Mouse (Mus musculus) midbrain, postnatal 0 days (tissue): ENCODE data around the gene Gpr137c. TPM values are rescaled to one million over a fixed set of nuclear protein-coding genes. Genes with fewer than 3 reads are reported as not detected.
A peak's percentile ranks its signal among the peaks of the same experiment; 100 is the strongest.

ENCODE experiments used
- ATAC-seq: fragments of 200-750 bp; cut with Nextera tagmentation; 2 replicates; pipeline ENCODE4 v1.8.0; 2017; ENCODE audit warnings: moderate number of reproducible peaks, mild to moderate bottlenecking, moderate TSS enrichment, moderate library complexity; ENCODE audit not compliant: low FRiP score
- DNase-seq: peaks from one replicate; pipeline ENCODE4 v3.0.0-alpha.2; 2015; ENCODE audit warnings: low spot score
- H3K27ac ChIP-seq: fragments of 300-500 bp; sonication (generic); 2 replicates; pipeline ENCODE4 v1.5.1; 2014; ENCODE audit warnings: low read depth, mild to moderate bottlenecking, low read length, mixed read lengths
- H3K27me3 ChIP-seq: fragments of 300-500 bp; sonication (generic); 2 replicates; pipeline ENCODE4 v1.6.1; 2014; ENCODE audit warnings: low read length, control low read depth, mixed read lengths; ENCODE audit not compliant: insufficient read depth
- H3K36me3 ChIP-seq: fragments of 300-500 bp; sonication (generic); 2 replicates; pipeline ENCODE4 v1.6.1; 2014; ENCODE audit warnings: low read length, control low read depth, mixed read lengths; ENCODE audit not compliant: insufficient read depth
- H3K4me1 ChIP-seq: fragments of 300-500 bp; sonication (generic); 2 replicates; pipeline ENCODE4 v1.6.1; 2014; ENCODE audit warnings: mild to moderate bottlenecking, control low read depth, antibody characterized with exemption, low read length, mixed read lengths; ENCODE audit not compliant: insufficient read depth
- H3K4me2 ChIP-seq: fragments of 300-500 bp; sonication (generic); 2 replicates; pipeline ENCODE4 v1.6.1; 2014; ENCODE audit warnings: low read depth, mild to moderate bottlenecking, low read length, mixed read lengths; ENCODE audit not compliant: poor library complexity, severe bottlenecking
- H3K4me3 ChIP-seq: fragments of 300-500 bp; sonication (generic); 2 replicates; pipeline ENCODE4 v1.5.1; 2014; ENCODE audit warnings: low read depth, mild to moderate bottlenecking, low read length, moderate library complexity
- H3K9ac ChIP-seq: fragments of 300-500 bp; sonication (generic); replicated peaks from 2 replicates; pipeline ENCODE4 v1.6.1; 2014; ENCODE audit warnings: mild to moderate bottlenecking, low read length, moderate library complexity, mixed read lengths; ENCODE audit not compliant: poor library complexity, severe bottlenecking
- H3K9me3 ChIP-seq: fragments of 300-500 bp; sonication (generic); 2 replicates; pipeline ENCODE4 v1.6.1; 2016; ENCODE audit warnings: low read length, control low read depth
- CTCF ChIP-seq: IDR thresholded peaks from 2 replicates; pipeline ENCODE4 v1.5.1; 2016; ENCODE audit warnings: antibody characterized with exemption, mild to moderate bottlenecking
- WGBS: fragments of 180-500 bp; shearing (Covaris S2); extraction: QIAGEN DNeasy Blood & Tissue Kit; methylation state at CpG from one replicate; pipeline ENCODE4 v1.1.7; 2014; 5-methylcytosine and 5-hydroxymethylcytosine counted together
- polyA plus RNA-seq: library from polyadenylated mRNA; unstranded; fragments of >200 nt; fragmentation: Nextera tagmentation; extraction: Ambion mirVana; gene quantifications from 2 replicates; pipeline ENCODE4 v1.2.1, GENCODE M21; 2015
- total RNA-seq: library from RNA; depleted of rRNA; stranded (reverse); fragments of >200 nt; gene quantifications from 2 replicates; pipeline ENCODE4 v1.2.3, GENCODE M21; 2014; rRNA removed

The Gpr137c gene
- total and polyA plus RNA-seq, 2 experiments from 2014 or later = 15.0 to 57.1 TPM

DNA sequence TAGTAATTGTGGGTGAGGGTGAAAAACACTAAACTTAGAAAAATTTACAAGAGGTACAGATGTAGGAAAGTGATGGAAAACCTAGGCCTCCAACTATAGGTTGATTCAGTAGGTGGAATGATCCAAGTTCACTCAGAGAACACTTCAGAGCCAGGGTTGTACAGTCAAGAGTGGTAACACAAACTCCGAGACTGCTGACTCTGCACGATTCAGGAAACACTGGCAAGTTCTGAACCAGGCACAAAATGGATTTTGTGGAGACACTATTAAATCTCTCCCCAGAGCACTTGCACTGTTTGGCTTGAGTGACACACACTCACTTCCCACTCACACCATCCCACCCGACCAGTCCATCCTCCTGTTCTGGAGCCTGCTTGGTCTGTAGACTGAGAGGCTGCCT is 103.8 kb downstream of the Gpr137c start:
- no peak for TF ChIP-seq CTCF
- DNase-seq (no peak), ATAC-seq (no peak)
- Histone ChIP-seq H3K9me3 (no peaks in the 10 kb centered on the region), H3K4me3 (no peak overlapping the region), H3K36me3 (no peaks in the 10 kb centered on the region), H3K27ac (no peak overlapping the region), H3K4me2 (no peak overlapping the region), H3K27me3 (no peaks in the 10 kb centered on the region), H3K9ac (no peak overlapping the region), H3K4me1 (no peaks in the 10 kb centered on the region)
- 92% methylated on average over 3 of the region's 3 CpGs for WGBS

- Histone ChIP-seq H3K4me1 (no peaks in the 10 kb centered on the region), H3K9me3 (no peaks in the 10 kb centered on the region), H3K27me3 (no peaks in the 10 kb centered on the region), H3K27ac (no peak overlapping the region), H3K36me3 (no peaks in the 10 kb centered on the region), H3K4me2 (no peak overlapping the region), H3K4me3 (no peak overlapping the region), H3K9ac (no peak overlapping the region)
- peak; percentile 79 for DNase-seq
- no peak for ATAC-seq
- no peak for TF ChIP-seq CTCF
These were observed 106.0 kb downstream of the Gpr137c start for GRCm38 (mm10) chr14:45325471-45325870.

- TF ChIP-seq CTCF = no peak
- Histone ChIP-seq H3K9ac (no peak overlapping the region), H3K4me1 (no peaks in the 10 kb centered on the region), H3K4me3 (no peak overlapping the region), H3K36me3 (0 out of 2 replicates have a peak, but pooled peaks cover 5% of the 10 kb centered on the region), H3K27me3 (no peaks in the 10 kb centered on the region), H3K9me3 (no peaks in the 10 kb centered on the region), H3K27ac (no peak overlapping the region), H3K4me2 (no peak overlapping the region)
- ATAC-seq (no peak), DNase-seq (no peak)
- WGBS = 93% methylated on average over 4 of the region's 4 CpGs
These were observed 108.7 kb downstream of the Gpr137c start for GRCm38 (mm10) chr14:45328072-45328713.

GRCm38 (mm10) chr14:45329018-45329588 is 109.6 kb downstream of the Gpr137c start:
- Histone ChIP-seq H3K36me3 (0 out of 2 replicates have a peak, but pooled peaks cover 5% of the 10 kb centered on the region), H3K4me3 (peak overlapping the region; percentile 99), H3K27ac (peak overlapping the region; percentile 64), H3K27me3 (no peaks in the 10 kb centered on the region), H3K4me2 (peak overlapping the region; percentile 47), H3K9me3 (no peaks in the 10 kb centered on the region), H3K9ac (no peak overlapping the region; the same call in 1 of the 2 replicates), H3K4me1 (no peaks in the 10 kb centered on the region)
- 14% methylated on average over 8 of the region's 8 CpGs for WGBS
- TF ChIP-seq CTCF = no peak
- DNase-seq = peak; percentile 53
- peak; percentile 54 for ATAC-seq

DNA sequence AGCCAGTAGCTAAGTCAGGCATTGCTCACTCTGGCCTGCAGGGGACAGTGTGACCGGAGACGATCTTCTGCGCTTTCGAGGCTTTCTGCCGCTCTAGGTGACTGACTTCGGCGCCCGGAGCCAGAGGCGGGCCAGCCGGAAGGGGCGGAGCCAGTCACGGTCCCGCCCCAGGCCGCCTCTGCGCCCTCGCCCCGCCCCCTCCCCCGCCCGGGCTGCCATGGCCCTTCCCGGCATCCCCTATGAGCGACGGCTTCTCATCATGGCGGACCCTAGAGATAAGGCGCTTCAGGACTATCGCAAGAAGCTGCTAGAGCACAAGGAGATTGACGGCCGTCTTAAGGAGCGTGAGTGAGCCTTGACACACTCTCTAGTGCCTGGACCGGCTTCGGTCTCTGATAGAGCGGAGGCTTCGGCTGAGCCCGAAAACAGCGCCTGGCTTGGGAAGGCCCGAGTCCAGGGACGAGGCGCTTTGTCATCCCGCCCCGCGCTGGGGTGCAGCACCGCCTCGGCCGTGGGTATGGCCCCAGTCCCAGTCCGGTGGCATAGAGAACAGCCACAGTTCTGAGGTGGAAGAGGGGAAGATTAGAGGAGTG is 110.2 kb downstream of the Gpr137c start, which contains the start of gene Psmc6:
Gene Psmc6 (plus strand): TSS at position 200 of the 593 bp plus-strand sequence.
- TF ChIP-seq CTCF = peak; percentile 95
- Histone ChIP-seq H3K27me3 (no peaks in the 10 kb centered on the region), H3K9me3 (no peaks in the 10 kb centered on the region), H3K9ac (peak within 1 kb of the TSS; percentile 92), H3K4me2 (peak within 1 kb of the TSS; percentile 61), H3K27ac (peak within 1 kb of the TSS; percentile 88), H3K36me3 (peaks cover 7% of the 10 kb centered on the region; the same call in 1 of the 2 replicates), H3K4me3 (peak within 1 kb of the TSS; percentile 99), H3K4me1 (no peaks in the 10 kb centered on the region)
- WGBS = under 1% methylated on average over 41 of the region's 44 CpGs
- DNase-seq = peak; percentile 97
- peak; percentile 98 for ATAC-seq

Other genes starting within 250 kb of the Gpr137c start
- 0.49 and 0.99 TPM in 2 replicates for gene Ptger2, start 231.5 kb upstream of the Gpr137c start, total RNA-seq
- gene Ptger2, start 231.5 kb upstream of the Gpr137c start, polyA plus RNA-seq = 1.0 and 1.1 TPM in 2 replicates
- gene Txndc16, start 611 bp downstream of the Gpr137c start, total RNA-seq = 53.1 and 57.3 TPM in 2 replicates
- 31.2 and 34.4 TPM in 2 replicates for gene Txndc16, start 611 bp downstream of the Gpr137c start, polyA plus RNA-seq
- 27.9 and 32.0 TPM in 2 replicates for gene Ero1l, start 99.1 kb downstream of the Gpr137c start, total RNA-seq
- gene Ero1l, start 99.1 kb downstream of the Gpr137c start, polyA plus RNA-seq = 18.6 and 21.5 TPM in 2 replicates
- gene Psmc6, start 110.1 kb downstream of the Gpr137c start, total RNA-seq = 105 and 128 TPM in 2 replicates
- 136 and 139 TPM in 2 replicates for gene Psmc6, start 110.1 kb downstream of the Gpr137c start, polyA plus RNA-seq
- gene Styx, start 131.4 kb downstream of the Gpr137c start, total RNA-seq = 24.3 and 26.8 TPM in 2 replicates
- gene Styx, start 131.4 kb downstream of the Gpr137c start, polyA plus RNA-seq = 64.0 and 72.1 TPM in 2 replicates
- 17.6 and 26.2 TPM in 2 replicates for gene Gnpnat1, start 185.2 kb downstream of the Gpr137c start, total RNA-seq
- 19.1 and 23.5 TPM in 2 replicates for gene Gnpnat1, start 185.2 kb downstream of the Gpr137c start, polyA plus RNA-seq